Mouse (Mus musculus): Measurements from ENCODE around the gene Eomes. TPM values are rescaled to one million over a fixed set of nuclear protein-coding genes. Genes with fewer than 3 reads are reported as not detected.

Gene Eomes
- polyA plus RNA-seq (2016; fragmentation: Nextera tagmentation; extraction: Ambion mirVana) = 0.10 TPM in 1 of 2 replicates, not detected in the other

DNA sequence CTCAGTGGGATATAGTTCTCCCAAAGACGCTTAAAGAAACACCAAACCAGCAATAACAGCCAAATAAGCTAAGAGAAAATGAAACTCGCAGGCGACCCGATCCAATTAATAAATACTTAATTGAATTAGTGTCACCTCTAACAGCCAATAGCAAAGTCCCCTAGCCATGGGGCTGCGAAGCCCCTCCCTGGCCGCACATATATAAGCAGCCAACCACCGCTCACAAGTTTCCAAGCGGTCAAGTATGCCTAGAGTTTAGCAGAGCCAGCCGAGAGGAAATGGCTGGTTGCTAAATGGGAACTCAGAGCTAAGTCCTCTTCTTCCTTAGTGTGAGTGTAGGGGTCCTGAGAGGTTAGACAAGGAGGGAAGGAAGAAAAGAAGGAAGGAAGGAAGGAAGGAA is at the start of gene Eomes:
Gene Eomes, plus strand, starts transcription at position 252 of the 400 bp plus-strand sequence.
- no peaks in the 10 kb centered on the region for H3K36me3 ChIP-seq
- H3K4me3 ChIP-seq = peak within 1 kb of the TSS; percentile 50
- no peak for DNase-seq (ENCODE audit: low spot score)
- no peaks in the 10 kb centered on the region for H3K9me3 ChIP-seq
- peaks cover 96% of the 10 kb centered on the region for H3K27me3 ChIP-seq (ENCODE audit: insufficient read depth, poor library complexity, severe bottlenecking)
- peaks cover 31% of the 10 kb centered on the region for H3K4me1 ChIP-seq (replicated peaks)
- H3K27ac ChIP-seq = no peak within 1 kb of the TSS
- WGBS = 1% methylated on average over 9 of the region's 9 CpGs

DNA sequence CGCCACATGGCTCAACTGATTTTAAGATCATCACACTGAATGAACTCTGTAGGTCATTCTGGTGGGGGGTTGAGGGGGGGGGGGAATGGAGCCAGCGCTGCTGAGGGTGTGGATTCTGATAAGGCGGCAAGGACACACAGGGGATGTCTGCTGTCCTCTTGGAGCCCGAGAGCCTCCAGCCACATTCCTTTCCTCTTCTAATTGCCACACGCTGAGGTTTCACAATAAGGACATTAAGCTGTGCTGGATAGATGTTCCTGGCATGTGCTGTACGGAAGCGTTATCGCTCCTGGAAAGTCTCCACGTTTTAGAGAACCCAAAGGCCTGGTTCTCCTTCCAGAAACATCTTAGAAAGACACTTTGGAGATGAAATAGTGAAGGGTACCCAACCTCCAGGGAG is 33.2 kb upstream of the Eomes start:
- H3K4me3 ChIP-seq = no peak overlapping the region
- peaks cover 8% of the 10 kb centered on the region; the same call in 1 of the 2 replicates for H3K4me1 ChIP-seq (replicated peaks)
- 43% methylated on average over 9 of the region's 9 CpGs for WGBS
- no peak overlapping the region for H3K27ac ChIP-seq
- H3K9me3 ChIP-seq = no peaks in the 10 kb centered on the region
- no peaks in the 10 kb centered on the region for H3K36me3 ChIP-seq
- DNase-seq (ENCODE audit: low spot score) = no peak
- no peaks in the 10 kb centered on the region for H3K27me3 ChIP-seq (ENCODE audit: insufficient read depth, poor library complexity, severe bottlenecking)

DNA sequence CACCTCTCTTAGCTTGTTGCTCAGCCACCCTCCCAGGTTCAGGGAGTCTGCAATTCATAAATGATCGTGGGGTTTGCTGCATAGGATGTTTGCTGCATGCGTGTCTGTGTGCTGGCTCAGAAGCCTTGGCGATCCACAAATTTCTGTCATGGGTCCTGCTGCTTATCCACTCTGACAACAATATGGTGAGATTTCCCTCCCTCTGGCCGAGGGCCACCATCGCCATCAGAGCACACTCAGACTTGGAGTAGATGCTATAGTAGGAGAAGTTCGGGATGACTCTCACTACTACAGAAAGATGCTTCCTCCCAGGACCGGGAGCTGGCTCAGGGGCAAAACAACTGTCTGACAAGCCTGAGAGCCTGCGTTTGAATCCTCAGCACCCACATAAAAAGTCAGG is 28.7 kb upstream of the Eomes start:
- no peak overlapping the region for H3K27ac ChIP-seq
- no peak overlapping the region for H3K4me3 ChIP-seq
- no peaks in the 10 kb centered on the region for H3K9me3 ChIP-seq
- peaks cover 19% of the 10 kb centered on the region for H3K27me3 ChIP-seq (ENCODE audit: insufficient read depth, poor library complexity, severe bottlenecking)
- H3K4me1 ChIP-seq (replicated peaks) = peaks cover 14% of the 10 kb centered on the region; the same call in 1 of the 2 replicates
- no peaks in the 10 kb centered on the region for H3K36me3 ChIP-seq
- WGBS = 87% methylated on average over 8 of the region's 8 CpGs
- DNase-seq (ENCODE audit: low spot score) = no peak

DNA sequence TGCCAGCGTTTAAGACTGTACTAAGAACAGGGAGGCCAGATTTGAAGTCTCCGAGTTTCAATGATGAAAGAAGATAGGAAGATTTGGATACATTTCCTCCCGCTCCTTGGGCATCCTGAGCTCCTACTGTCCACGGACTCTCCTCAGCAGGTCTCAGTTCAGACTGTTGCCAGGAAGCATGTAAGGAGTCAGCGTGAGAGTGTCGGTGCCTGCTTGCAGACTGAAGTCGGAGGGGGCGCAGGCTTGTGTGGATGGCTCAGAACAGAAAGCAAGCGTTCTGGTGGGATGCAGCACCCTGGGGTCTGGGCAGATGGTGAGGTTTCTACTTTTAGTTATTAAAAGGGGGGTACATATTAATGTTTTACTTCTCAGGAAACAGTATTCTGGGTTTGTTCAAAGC is 24.6 kb upstream of the Eomes start:
- peaks cover 17% of the 10 kb centered on the region for H3K4me1 ChIP-seq (replicated peaks)
- peaks cover 19% of the 10 kb centered on the region for H3K27me3 ChIP-seq (ENCODE audit: insufficient read depth, poor library complexity, severe bottlenecking)
- peak overlapping the region; percentile 9; the same call in 1 of the 2 replicates for H3K4me3 ChIP-seq
- no peaks in the 10 kb centered on the region for H3K9me3 ChIP-seq
- H3K27ac ChIP-seq = no peak overlapping the region
- H3K36me3 ChIP-seq = no peaks in the 10 kb centered on the region
- no peak for DNase-seq (ENCODE audit: low spot score)
- 57% methylated on average over 9 of the region's 9 CpGs for WGBS

DNA sequence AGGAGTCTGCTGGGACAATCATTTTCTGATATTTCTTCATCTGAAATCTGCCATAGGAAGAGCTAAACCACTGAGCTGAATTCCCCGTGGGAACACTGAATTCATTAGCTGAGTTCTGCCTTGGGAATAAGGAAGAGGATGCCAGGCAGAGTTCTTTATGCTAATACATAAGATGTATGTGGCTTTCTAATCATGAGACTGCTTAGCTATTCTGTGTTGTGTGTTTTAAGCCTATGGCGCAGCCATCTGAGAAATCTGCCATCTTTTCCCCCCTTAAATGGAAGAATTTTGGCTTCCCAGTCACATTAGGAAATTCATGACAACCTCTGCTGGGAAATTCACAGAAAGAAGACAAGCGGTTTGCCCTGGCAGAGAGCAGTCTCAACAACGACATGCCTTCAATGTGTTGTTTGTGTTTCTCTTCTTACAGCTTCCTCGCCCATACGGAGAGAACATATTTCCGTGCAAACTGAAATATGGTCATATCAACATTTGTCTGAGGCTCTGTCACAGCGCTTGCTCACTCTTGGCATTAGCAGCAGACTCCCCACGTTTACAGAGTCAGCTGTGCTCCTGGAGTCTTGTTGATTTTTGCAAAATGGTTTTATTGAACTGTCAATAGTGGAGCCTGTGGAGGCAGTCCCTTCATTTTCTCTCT is 22.7 kb upstream of the Eomes start:
- no peak for DNase-seq (ENCODE audit: low spot score)
- WGBS = 76% methylated on average over 9 of the region's 9 CpGs
- Histone ChIP-seq H3K27me3 (ENCODE audit: insufficient read depth, poor library complexity, severe bottlenecking) (peaks cover 19% of the 10 kb centered on the region), H3K27ac (no peak overlapping the region), H3K4me3 (no peak overlapping the region), H3K36me3 (no peaks in the 10 kb centered on the region), H3K9me3 (no peaks in the 10 kb centered on the region), H3K4me1 (replicated peaks) (peaks cover 17% of the 10 kb centered on the region)

DNA sequence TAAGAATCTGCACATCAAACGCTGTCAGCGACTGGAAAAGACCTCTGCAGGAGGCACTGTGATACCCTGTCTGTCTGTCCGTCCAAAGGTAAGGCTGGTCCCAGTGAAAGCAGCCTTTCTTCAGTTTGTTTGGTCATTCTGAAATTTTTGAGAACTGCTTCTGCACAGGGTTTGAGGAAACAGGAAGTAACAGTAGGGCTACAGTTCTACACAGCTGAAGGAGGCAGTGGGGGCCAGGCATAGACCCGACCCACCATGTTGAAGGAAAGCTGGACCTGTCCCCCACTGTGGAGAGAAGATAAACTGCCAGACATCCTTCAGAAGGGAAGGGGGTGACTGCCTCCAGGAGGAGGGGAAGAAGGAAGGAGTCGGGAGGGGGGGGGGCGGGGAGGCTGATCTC is 21.6 kb upstream of the Eomes start:
- 38% methylated on average over 6 of the region's 6 CpGs for WGBS
- no peaks in the 10 kb centered on the region for H3K9me3 ChIP-seq
- peaks cover 19% of the 10 kb centered on the region for H3K27me3 ChIP-seq (ENCODE audit: insufficient read depth, poor library complexity, severe bottlenecking)
- H3K4me3 ChIP-seq = no peak overlapping the region
- H3K27ac ChIP-seq = no peak overlapping the region
- H3K36me3 ChIP-seq = no peaks in the 10 kb centered on the region
- DNase-seq (ENCODE audit: low spot score) = no peak
- H3K4me1 ChIP-seq (replicated peaks) = peaks cover 17% of the 10 kb centered on the region

DNA sequence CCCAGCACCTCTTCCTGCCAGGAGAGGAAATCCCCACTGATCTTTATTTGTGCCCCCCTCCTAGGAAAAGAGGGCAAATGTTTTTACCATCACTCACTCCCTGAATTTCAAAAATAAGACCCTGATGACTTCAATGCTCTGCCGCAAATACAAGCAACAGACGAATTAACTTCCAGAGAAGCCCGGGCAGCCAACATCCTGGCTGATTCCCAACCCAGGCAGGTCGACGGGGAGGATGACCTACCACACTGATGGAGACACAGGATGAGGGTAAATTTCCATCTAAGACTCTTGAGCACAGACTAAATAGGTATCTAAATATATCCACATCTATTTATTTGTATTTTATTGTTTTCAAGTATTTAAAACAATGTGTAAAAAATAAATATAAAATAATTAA is 20.0 kb upstream of the Eomes start:
- H3K27ac ChIP-seq = no peak overlapping the region
- H3K36me3 ChIP-seq = no peaks in the 10 kb centered on the region
- 18% methylated on average over 5 of the region's 5 CpGs for WGBS
- H3K27me3 ChIP-seq (ENCODE audit: insufficient read depth, poor library complexity, severe bottlenecking) = peaks cover 8% of the 10 kb centered on the region
- no peak for DNase-seq (ENCODE audit: low spot score)
- H3K4me3 ChIP-seq = no peak overlapping the region
- no peaks in the 10 kb centered on the region for H3K9me3 ChIP-seq
- peaks cover 17% of the 10 kb centered on the region for H3K4me1 ChIP-seq (replicated peaks)

DNA sequence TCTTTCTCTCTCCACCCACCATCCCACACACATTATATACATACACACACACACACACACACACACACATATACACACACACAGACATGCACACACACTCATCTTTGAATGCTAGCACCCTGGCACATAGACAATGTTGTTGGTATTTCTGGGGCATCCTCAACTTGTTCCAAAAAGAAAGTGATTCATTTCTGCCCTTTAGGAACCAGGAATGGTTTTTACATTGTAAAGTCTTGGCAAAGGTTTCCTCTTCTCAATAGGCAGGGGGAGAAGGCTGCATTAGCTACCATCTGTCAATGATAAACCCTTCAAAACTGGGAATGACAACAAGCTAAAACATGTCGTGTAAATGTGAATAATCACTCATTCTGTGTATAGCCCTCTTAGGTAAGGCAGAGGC is 14.0 kb upstream of the Eomes start:
- H3K27ac ChIP-seq = no peak overlapping the region
- no peak for DNase-seq (ENCODE audit: low spot score)
- 80% methylated on average over 1 of the region's 1 CpGs for WGBS
- H3K27me3 ChIP-seq (ENCODE audit: insufficient read depth, poor library complexity, severe bottlenecking) = peaks cover 34% of the 10 kb centered on the region
- no peaks in the 10 kb centered on the region for H3K36me3 ChIP-seq
- H3K4me3 ChIP-seq = no peak overlapping the region
- peaks cover 4% of the 10 kb centered on the region for H3K4me1 ChIP-seq (replicated peaks)
- H3K9me3 ChIP-seq = no peaks in the 10 kb centered on the region

DNA sequence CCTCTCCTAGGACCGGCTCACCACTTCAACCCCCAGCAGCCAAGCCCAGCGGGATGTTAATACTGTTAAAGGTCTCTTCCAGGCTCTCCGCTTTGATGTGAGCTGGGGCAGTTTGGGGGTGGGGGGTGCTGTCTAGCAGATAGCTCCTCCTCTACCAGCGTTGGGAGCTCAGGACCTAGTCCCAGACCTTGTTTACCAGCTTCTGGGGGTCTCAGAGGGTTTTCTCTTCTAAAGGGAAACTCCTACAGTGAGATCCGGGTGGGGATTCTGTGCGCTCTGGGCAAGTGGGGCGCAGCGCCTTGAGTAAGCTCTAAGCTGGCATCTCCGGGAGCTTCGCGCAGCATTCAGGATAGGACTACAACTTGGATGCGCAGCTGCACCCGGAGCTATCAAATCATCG is 9.7 kb upstream of the Eomes start:
- Histone ChIP-seq H3K4me1 (replicated peaks) (peaks cover 18% of the 10 kb centered on the region), H3K9me3 (no peaks in the 10 kb centered on the region), H3K27me3 (ENCODE audit: insufficient read depth, poor library complexity, severe bottlenecking) (peaks cover 76% of the 10 kb centered on the region), H3K27ac (no peak overlapping the region), H3K4me3 (0 out of 2 replicates have a peak overlapping the region, but pooled peaks have one; percentile 13), H3K36me3 (no peaks in the 10 kb centered on the region)
- peak; percentile 25 for DNase-seq (ENCODE audit: low spot score)
- WGBS = under 1% methylated on average over 14 of the region's 14 CpGs

DNA sequence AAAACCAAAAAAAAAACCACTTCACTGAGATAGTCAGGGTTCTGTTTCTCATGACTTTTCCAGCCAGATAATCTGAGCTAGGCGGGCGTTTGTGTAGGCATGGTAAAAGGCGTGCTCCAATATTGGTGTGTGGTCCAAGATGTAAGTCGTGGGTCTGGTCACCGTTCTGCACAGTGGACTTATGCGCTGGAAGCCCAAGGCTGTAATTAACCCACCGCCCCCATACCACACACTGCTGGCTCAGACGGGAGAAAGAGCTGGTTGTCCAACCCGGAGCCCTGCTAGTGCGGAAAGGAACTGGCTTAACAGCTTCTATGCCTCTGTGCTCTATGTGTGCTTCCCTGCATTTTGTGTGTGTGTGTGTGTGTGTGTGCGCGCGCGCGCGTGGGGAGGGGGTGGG is 8.7 kb upstream of the Eomes start:
- H3K36me3 ChIP-seq = no peaks in the 10 kb centered on the region
- DNase-seq (ENCODE audit: low spot score) = peak; percentile 22
- 11% methylated on average over 16 of the region's 16 CpGs for WGBS
- peaks cover 82% of the 10 kb centered on the region for H3K27me3 ChIP-seq (ENCODE audit: insufficient read depth, poor library complexity, severe bottlenecking)
- H3K4me1 ChIP-seq (replicated peaks) = peaks cover 18% of the 10 kb centered on the region
- H3K4me3 ChIP-seq = no peak overlapping the region
- no peak overlapping the region for H3K27ac ChIP-seq
- no peaks in the 10 kb centered on the region for H3K9me3 ChIP-seq

DNA sequence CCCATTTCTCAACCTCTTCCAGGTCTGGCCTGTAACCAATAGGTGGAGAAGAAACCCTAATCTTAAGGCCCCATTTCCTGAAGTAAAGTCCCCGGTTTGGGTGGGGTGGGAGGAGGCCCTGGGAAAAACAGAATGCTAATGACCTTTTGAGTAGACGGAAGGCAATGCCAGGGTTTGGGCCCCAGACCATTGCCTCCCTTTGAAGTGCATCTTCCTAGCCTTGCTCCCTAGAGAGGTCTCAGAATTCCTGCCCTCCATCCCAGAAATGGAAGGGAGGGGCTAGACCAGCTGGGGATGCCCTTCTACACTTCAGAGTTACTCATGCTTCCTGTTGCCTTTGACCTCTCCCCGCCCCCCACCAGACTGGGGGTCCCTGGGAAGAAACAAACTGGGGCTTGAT is 6.7 kb upstream of the Eomes start:
- peaks cover 18% of the 10 kb centered on the region for H3K4me1 ChIP-seq (replicated peaks)
- no peak overlapping the region for H3K4me3 ChIP-seq
- no peak overlapping the region for H3K27ac ChIP-seq
- WGBS = 5% methylated on average over 3 of the region's 3 CpGs
- DNase-seq (ENCODE audit: low spot score) = no peak
- no peaks in the 10 kb centered on the region for H3K9me3 ChIP-seq
- H3K27me3 ChIP-seq (ENCODE audit: insufficient read depth, poor library complexity, severe bottlenecking) = peaks cover 93% of the 10 kb centered on the region
- H3K36me3 ChIP-seq = no peaks in the 10 kb centered on the region

DNA sequence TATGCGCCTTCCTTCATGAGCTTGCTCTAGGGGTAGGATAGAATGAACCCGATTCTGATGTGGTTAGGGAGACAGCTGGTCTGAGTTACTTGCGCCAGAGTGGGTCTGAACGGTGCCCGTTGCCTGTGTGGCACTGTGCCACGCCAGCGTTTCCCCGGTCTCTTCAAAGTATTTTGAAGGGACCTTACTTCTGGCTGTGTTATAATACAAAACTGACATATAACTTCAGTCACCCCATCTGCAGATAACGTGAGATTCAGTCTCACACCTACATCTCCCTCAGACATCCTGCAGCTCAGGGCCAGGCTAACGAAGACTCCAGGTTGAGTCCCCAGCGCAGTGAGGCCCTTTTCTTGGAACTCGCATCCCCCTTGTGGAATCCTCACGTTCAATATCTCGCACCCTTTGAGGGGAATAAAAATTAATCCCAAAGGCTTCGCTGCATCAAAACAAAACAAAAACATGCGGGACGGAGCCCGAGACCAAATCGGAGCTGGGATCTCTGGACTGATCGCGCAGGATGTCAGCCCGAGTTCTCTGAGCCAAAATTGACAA is 1.7 kb upstream of the Eomes start:
- WGBS = 1% methylated on average over 22 of the region's 22 CpGs
- Histone ChIP-seq H3K4me3 (peak overlapping the region; percentile 36), H3K36me3 (no peaks in the 10 kb centered on the region), H3K9me3 (no peaks in the 10 kb centered on the region), H3K27me3 (ENCODE audit: insufficient read depth, poor library complexity, severe bottlenecking) (peaks cover 96% of the 10 kb centered on the region), H3K27ac (no peak overlapping the region), H3K4me1 (replicated peaks) (peaks cover 35% of the 10 kb centered on the region)
- peak; percentile 56 for DNase-seq (ENCODE audit: low spot score)

DNA sequence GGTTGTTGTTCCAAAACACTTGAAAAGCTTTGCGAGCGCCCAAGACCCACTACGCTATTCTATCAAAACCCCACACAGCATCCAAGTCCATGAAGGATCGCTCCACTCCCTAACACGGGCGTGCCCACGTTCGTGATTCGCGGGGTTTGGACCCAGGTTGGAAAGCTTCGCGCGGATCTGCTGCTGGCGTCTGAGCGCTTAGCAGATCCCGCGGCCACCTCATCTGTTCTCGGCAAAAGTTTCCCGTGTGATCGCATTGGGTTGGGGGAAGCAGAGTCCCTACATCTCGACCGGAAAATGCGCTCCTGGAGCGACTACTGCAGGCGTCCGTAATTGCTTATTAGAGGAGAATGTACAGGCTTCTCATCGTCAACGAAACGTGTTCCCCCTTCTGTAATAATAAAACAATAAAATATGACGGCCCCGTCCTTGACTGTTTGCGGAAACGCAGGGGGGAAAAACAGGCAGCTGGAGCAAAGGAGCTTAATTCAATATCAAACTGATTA is 1.2 kb upstream of the Eomes start:
- Histone ChIP-seq H3K4me1 (replicated peaks) (peaks cover 31% of the 10 kb centered on the region), H3K27ac (no peak overlapping the region), H3K36me3 (no peaks in the 10 kb centered on the region), H3K4me3 (peak overlapping the region; percentile 36), H3K9me3 (no peaks in the 10 kb centered on the region), H3K27me3 (ENCODE audit: insufficient read depth, poor library complexity, severe bottlenecking) (peaks cover 96% of the 10 kb centered on the region)
- DNase-seq (ENCODE audit: low spot score) = peak; percentile 62
- under 1% methylated on average over 33 of the region's 33 CpGs for WGBS

Measured in hindbrain, embryonic 10.5 days (tissue).